Mouse (Mus musculus) CD4-positive, CD25-positive, alpha-beta regulatory T cell, adult 4 months (primary cell): Measurements from ENCODE around the gene Arsa. TPM values are rescaled to one million over a fixed set of nuclear protein-coding genes. Genes with fewer than 3 reads are reported as not detected.

ENCODE experiments used
- ATAC-seq: one replicate; pipeline ENCODE4 v1.8.0; 2017
- polyA plus RNA-seq, 2 experiments: library from polyadenylated mRNA; unstranded; fragments of 100-300 nt; shearing (Covaris generic); gene quantifications; one replicate each; pipeline ENCODE4 v1.2.1; 2017

Gene Arsa
- polyA plus RNA-seq, result 10 to 100 TPM; 10.2 to 12.6 TPM

- no peak for ATAC-seq
Observed at GRCm38 (mm10) chr15:89477091-89477491, at the start of gene Arsa. Gene Arsa (minus strand): TSS chr15:89477425.

- ATAC-seq, result no peak
Observed at GRCm38 (mm10) chr15:89526776-89527325, 49.6 kb upstream of the Arsa start.

DNA sequence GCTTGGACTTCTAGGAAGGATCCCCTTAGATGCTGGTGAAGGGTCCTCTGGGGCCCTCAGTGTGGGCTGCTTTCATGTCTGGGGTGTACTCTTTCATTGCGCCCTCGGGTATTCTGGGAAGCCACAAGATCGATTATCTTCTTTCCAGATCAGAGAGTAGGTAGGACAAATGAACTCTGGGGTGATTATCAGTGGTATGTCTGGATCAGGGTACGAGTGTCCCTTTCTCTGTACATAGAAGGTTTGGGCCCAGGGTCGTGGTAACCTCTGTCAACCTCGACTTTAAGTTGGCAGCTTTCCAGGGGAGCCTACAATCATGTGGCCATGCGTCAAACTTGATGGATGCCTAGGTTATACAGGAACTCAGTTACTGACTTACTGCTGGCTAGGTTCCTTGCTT is 48.7 kb upstream of the Arsa start:
- ATAC-seq, result no peak

DNA sequence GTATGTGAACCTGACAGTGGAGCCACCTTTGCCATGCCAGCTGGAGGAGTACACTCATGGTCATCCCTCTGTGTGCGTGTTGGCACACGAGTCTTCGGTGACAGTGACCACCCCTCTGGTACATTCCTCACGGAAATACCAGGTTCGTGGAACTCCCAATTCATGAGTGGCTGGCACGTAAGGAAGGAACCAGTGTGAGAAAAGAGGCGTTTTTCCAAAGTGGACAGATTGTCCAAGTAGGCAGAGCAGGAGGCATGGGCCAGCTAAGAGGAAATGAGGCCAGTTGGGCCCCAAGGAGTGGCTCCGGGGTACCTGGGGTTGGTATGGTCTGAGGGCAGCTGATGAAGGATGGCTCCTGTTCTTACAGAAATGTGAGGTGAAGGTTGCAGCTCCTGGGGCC is 48.2 kb upstream of the Arsa start:
- ATAC-seq, result no peak

- no peak for ATAC-seq
Observed at GRCm38 (mm10) chr15:89524611-89525415, 47.6 kb upstream of the Arsa start.

- no peak for ATAC-seq
Observed at GRCm38 (mm10) chr15:89524001-89524571, 46.9 kb upstream of the Arsa start.

DNA sequence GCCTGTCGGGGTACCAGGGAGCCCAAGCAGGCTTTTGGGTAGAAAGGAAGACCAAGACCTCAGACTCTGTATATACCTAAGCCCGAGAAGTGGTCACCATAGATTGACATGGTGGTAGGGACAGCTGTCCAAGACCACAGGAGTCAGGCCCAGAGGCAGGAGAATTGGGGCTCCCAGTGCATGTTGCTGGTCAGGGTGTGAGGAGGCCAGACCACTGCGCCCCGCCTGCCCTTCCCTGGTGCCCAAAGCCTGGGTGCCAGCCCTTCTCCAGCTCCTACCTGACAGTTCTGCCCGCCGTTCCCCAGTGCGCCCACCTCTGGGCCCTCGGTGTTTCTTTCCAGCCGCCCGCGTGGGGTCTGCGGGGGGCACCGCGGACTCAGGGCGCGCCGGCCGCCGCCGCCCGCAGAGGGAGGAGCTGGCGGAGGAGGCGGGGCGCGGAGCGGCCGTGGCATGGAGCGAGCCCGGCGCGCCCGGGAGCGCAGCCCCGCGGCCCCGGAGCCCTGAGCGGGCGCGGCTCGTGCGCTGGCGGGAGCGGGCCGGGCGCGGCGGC is 46.1 kb upstream of the Arsa start:
- ATAC-seq, result no peak

GRCm38 (mm10) chr15:89522566-89523282 is 45.5 kb upstream of the Arsa start:
- ATAC-seq, result no peak

DNA sequence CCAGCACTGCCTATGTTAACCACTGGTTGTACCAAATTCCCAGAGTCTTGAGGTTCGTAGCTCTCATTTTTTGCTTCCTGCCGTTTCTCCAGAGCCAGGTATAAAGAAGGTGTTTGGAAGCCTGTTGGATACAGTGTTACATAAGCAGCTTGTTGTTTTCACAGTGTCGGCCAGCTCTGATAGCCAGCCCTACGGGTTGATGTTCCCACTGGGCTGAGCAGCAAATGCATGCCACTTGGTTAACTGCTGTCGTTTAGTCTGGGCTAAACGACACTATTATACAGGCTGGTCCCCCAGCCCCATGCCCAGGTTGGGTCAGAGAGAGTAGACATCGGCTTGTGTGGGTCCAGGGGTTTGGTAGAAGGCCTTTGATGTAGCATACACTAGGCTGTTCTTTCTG is 44.7 kb upstream of the Arsa start:
- no peak for ATAC-seq

GRCm38 (mm10) chr15:89512679-89513078 is 35.5 kb upstream of the Arsa start:
- ATAC-seq, result no peak

GRCm38 (mm10) chr15:89507751-89508150 is 30.5 kb upstream of the Arsa start:
- ATAC-seq, result no peak

GRCm38 (mm10) chr15:89504838-89505237 is 27.6 kb upstream of the Arsa start:
- no peak for ATAC-seq

DNA sequence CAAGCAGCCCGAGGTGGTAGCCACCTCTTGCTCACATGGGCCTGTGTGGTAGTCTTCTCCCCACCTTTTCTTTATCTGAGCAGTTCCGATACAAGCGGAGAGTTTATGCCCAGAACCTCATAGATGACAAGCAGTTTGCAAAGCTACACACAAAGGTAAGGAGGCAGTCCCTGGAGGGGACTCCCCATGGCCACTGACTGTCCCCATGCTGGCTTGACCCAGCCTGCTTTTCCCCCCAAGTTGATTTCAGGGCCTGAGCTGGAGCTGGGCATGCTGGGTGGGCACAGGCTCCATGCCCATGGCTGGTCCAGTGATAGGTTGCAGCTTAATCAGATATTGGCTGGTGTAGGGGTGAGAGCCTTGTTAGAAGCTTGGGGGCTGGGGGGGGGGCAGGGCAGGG is 24.1 kb upstream of the Arsa start:
- ATAC-seq, result no peak

GRCm38 (mm10) chr15:89500221-89500791 is 23.1 kb upstream of the Arsa start:
- no peak for ATAC-seq

GRCm38 (mm10) chr15:89499784-89500220 is 22.6 kb upstream of the Arsa start:
- no peak for ATAC-seq

DNA sequence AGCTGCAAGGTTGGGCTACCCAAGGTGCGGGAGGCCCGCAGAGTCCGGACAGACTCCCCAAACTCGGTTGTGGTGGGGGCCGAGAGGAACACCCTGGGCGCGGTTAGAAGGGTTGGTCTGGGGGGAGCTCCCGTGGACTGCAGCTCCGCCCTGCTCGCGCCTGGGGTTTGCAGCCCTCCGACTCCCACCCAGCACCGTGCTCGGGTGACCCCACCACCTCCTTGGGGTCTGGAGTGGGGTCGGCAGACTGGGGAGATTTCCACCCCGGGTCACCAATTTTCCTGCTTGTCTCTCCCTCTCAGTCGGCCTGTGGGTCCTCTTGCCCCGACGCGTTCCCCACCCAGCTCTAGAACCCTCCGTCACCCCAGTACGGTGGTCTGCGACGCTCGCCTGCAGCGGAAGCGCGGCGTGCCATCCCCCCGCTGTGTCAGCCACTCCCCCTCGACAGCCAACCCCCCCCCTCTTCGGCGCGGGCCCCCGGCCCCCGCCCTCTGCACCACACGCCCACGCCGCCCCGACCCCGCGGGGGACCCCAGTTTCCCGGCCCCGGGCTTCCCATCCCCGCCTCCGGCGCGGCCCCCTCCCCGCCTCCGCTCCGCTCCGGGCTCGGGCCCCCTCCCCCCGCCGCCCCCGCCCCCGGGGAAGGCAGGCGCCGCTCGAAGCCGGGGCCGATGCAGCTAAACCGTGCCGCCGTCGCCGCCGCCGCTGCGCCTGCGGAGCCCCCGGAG is 21.9 kb upstream of the Arsa start, which contains the start of gene Shank3:
Gene Shank3, plus strand, starts transcription at position 663 of the 728 bp plus-strand sequence.
- ATAC-seq, result no peak

- ATAC-seq, result no peak
Observed at GRCm38 (mm10) chr15:89498049-89498960, 21.1 kb upstream of the Arsa start.

GRCm38 (mm10) chr15:89497391-89498048 is 20.3 kb upstream of the Arsa start:
- ATAC-seq, result no peak

- ATAC-seq, result no peak
Observed at GRCm38 (mm10) chr15:89496841-89497240, 19.6 kb upstream of the Arsa start.

GRCm38 (mm10) chr15:89496131-89496530 is 18.9 kb upstream of the Arsa start:
- no peak for ATAC-seq
